Mouse (Mus musculus) CH12.LX (cell line): Measurements from ENCODE around the gene Sec14l3. TPM values are rescaled to one million over a fixed set of nuclear protein-coding genes. Genes with fewer than 3 reads are reported as not detected.
A peak's percentile ranks its signal among the peaks of the same experiment; 100 is the strongest.

Source experiments
- DNase-seq: peaks from one replicate; pipeline ENCODE4 v3.0.0-alpha.2; 2013; ENCODE audit errors: extremely low read depth
- H3K27ac ChIP-seq: 2 replicates; pipeline ENCODE4 v1.5.1; 2012; ENCODE audit warnings: low read depth, mild to moderate bottlenecking, control low read depth, moderate library complexity; ENCODE audit not compliant: insufficient read depth
- H3K27me3 ChIP-seq: replicated peaks from 2 replicates; pipeline ENCODE3; 2012; ENCODE audit warnings: inconsistent platforms
- H3K36me3 ChIP-seq, 2 experiments: replicated peaks in 1 of 2; 2 replicates each; pipeline versions ENCODE3 to v1.6.1; 2012; ENCODE audit warnings: inconsistent platforms in 1 of 2, low read length in 1 of 2, mild to moderate bottlenecking in 1 of 2, mixed read lengths in 1 of 2, moderate library complexity in 1 of 2; ENCODE audit not compliant: control insufficient read depth in 1 of 2, insufficient read depth in 1 of 2
- H3K4me1 ChIP-seq, 2 experiments: 2 replicates each; pipeline ENCODE4 v1.6.1; 2012; ENCODE audit warnings: inconsistent platforms in 1 of 2, moderate library complexity in 1 of 2; ENCODE audit not compliant: insufficient read depth in 2 of 2, control insufficient read depth in 1 of 2
- H3K4me2 ChIP-seq: 2 replicates; pipeline ENCODE4 v1.6.1; 2012; ENCODE audit warnings: low read depth, mild to moderate bottlenecking, control low read depth; ENCODE audit not compliant: poor library complexity, insufficient read depth, severe bottlenecking
- H3K4me3 ChIP-seq, 3 experiments: fragments of 150-350 bp in 1 of 3; sonication (generic) in 1 of 3; replicated peaks in 1 of 3; 2 replicates each; pipeline versions ENCODE3 to v1.5.1; 2011 to 2012; ENCODE audit warnings: low read depth in 2 of 3, low read length in 2 of 3, mild to moderate bottlenecking in 2 of 3, moderate library complexity in 2 of 3, control low read depth in 1 of 3, improper control_type of control experiment in 1 of 3, inconsistent platforms in 1 of 3, mixed read lengths in 1 of 3; ENCODE audit not compliant: poor library complexity in 1 of 3
- H3K79me2 ChIP-seq: replicated peaks from 2 replicates; pipeline ENCODE4 v1.6.1; 2012; ENCODE audit warnings: mild to moderate bottlenecking, moderate library complexity; ENCODE audit not compliant: control insufficient read depth, poor library complexity, insufficient read depth, severe bottlenecking; ENCODE audit errors: extremely low read depth
- H3K9ac ChIP-seq: 2 replicates; pipeline ENCODE4 v1.6.1; 2012; ENCODE audit warnings: low read depth, mild to moderate bottlenecking, control low read depth, moderate library complexity; ENCODE audit not compliant: insufficient read depth
- H3K9me3 ChIP-seq: replicated peaks from 2 replicates; pipeline ENCODE3; 2012; ENCODE audit warnings: low read length, inconsistent platforms, mixed read lengths
- BHLHE40 ChIP-seq: IDR thresholded peaks from 2 replicates; pipeline ENCODE4 v1.6.1; 2011; ENCODE audit warnings: mild to moderate bottlenecking, low read depth, low read length, improper control_type of control experiment
- GABPA ChIP-seq: IDR thresholded peaks from 2 replicates; pipeline ENCODE4 v1.6.1; 2012; ENCODE audit warnings: low read depth, low read length, improper control_type of control experiment, inconsistent platforms; ENCODE audit not compliant: insufficient replicate concordance
- HCFC1 ChIP-seq: IDR thresholded peaks from 2 replicates; pipeline ENCODE4 v1.6.1; 2012; ENCODE audit warnings: low read depth, mild to moderate bottlenecking, inconsistent platforms, low read length, improper control_type of control experiment
- JUN ChIP-seq: IDR thresholded peaks from 2 replicates; pipeline ENCODE4 v1.6.1; 2011; ENCODE audit warnings: low read depth, mild to moderate bottlenecking, low read length, improper control_type of control experiment, moderate library complexity; ENCODE audit not compliant: insufficient read depth
- JUND ChIP-seq: conservative IDR thresholded peaks from 2 replicates; pipeline ENCODE4 v1.6.1; 2011; ENCODE audit warnings: low read depth, low read length, improper control_type of control experiment
- KAT2A ChIP-seq: IDR thresholded peaks from 2 replicates; pipeline ENCODE4 v1.6.1; 2012; ENCODE audit warnings: low read length, improper control_type of control experiment, inconsistent platforms; ENCODE audit not compliant: insufficient replicate concordance
- MAZ ChIP-seq: IDR thresholded peaks from 2 replicates; pipeline ENCODE4 v1.6.1; 2012; ENCODE audit warnings: low read depth, mild to moderate bottlenecking, inconsistent platforms, low read length, improper control_type of control experiment, moderate library complexity
- MXI1 ChIP-seq: IDR thresholded peaks from 2 replicates; pipeline ENCODE4 v1.6.1; 2011; ENCODE audit warnings: mild to moderate bottlenecking, low read depth, low read length, improper control_type of control experiment
- NELFE ChIP-seq: IDR thresholded peaks from 2 replicates; pipeline ENCODE4 v1.6.1; 2011; ENCODE audit warnings: low read depth, low read length, improper control_type of control experiment
- NRF1 ChIP-seq: IDR thresholded peaks from 2 replicates; pipeline ENCODE4 v1.6.1; 2014; ENCODE audit warnings: low read depth, mild to moderate bottlenecking, inconsistent platforms, low read length, improper control_type of control experiment, moderate library complexity
- RCOR1 ChIP-seq: conservative IDR thresholded peaks from 2 replicates; pipeline ENCODE4 v1.6.1; 2012; ENCODE audit warnings: low read depth, mild to moderate bottlenecking, inconsistent platforms, low read length, improper control_type of control experiment
- SIN3A ChIP-seq: IDR thresholded peaks from 2 replicates; pipeline ENCODE4 v1.6.1; 2012; ENCODE audit warnings: low read length, improper control_type of control experiment, inconsistent platforms
- TCF12 ChIP-seq: IDR thresholded peaks from 2 replicates; pipeline ENCODE4 v1.6.1; 2014; ENCODE audit warnings: low read depth, mild to moderate bottlenecking, inconsistent platforms, low read length, improper control_type of control experiment
- USF1 ChIP-seq: IDR thresholded peaks from 2 replicates; pipeline ENCODE4 v1.6.1; 2014; ENCODE audit warnings: low read depth, mild to moderate bottlenecking, inconsistent platforms, low read length, improper control_type of control experiment
- USF2 ChIP-seq: conservative IDR thresholded peaks from 2 replicates; pipeline ENCODE4 v1.6.1; 2011; ENCODE audit warnings: low read depth, low read length, improper control_type of control experiment
- ZC3H11A ChIP-seq: IDR thresholded peaks from 2 replicates; pipeline ENCODE4 v1.6.1; 2012; ENCODE audit warnings: low read depth, mild to moderate bottlenecking, inconsistent platforms, low read length, improper control_type of control experiment
- ZNF384 ChIP-seq: IDR thresholded peaks from 2 replicates; pipeline ENCODE4 v1.6.1; 2012; ENCODE audit warnings: low read depth, low read length, improper control_type of control experiment, inconsistent platforms
- dilution Hi-C: fragments of 300-500 bp; cut with MboI; formaldehyde crosslinking; loops from 2 replicates; pipeline ENCODE4 v1.14.3; 2020; ENCODE audit warnings: low sequenced_read_pairs; ENCODE audit not compliant: extremely low pct_unique_long_range_greater_than_20kb, extremely low pct_ligation_motif_present
- in situ Hi-C: fragments of 300-500 bp; cut with MboI; formaldehyde crosslinking; loops from 3 replicates; pipeline ENCODE4 v1.14.3; 2019; ENCODE audit warnings: low sequenced_read_pairs, low pct_ligation_motif_present, low pct_unique_long_range_greater_than_20kb, mixed read lengths
- polyA plus RNA-seq: library from polyadenylated mRNA; unstranded; fragments of >175 nt; gene quantifications from 2 replicates; pipeline ENCODE4 v1.2.1, GENCODE M21; 2012; ENCODE audit warnings: low read depth; ENCODE audit not compliant: insufficient read length
- total RNA-seq, 2 experiments: library from RNA; depleted of rRNA; stranded (reverse); fragments of 300-350 nt in 1 of 2; fragments of >200 nt in 1 of 2; gene quantifications; 2 replicates each; pipeline ENCODE4 v1.2.3; 2012 to 2014

Gene Sec14l3
- total and polyA plus RNA-seq, 3 experiments: not detected

DNA sequence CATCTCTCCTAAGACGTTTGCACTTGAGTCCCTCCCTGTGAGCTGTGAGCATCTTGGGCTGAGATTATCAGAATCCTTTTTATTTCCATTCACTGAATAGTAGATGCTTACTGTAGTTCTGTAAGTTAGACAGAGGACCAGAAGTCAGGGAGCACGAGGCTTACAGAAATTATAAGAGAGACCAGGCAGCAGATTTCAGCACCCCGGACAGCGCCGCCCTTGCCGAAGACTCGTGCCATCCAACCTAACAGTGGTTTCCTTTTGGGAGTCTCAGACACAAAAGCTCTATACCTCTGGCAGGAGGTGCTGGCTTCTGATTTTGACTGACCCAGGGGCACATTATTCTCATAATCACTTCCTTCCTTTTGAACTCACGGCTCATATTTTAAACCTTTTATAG lies 12.0 kb downstream of the Sec14l3 start:
- no peaks in the 10 kb centered on the region for H3K4me1 ChIP-seq
- no peak overlapping the region for H3K9ac ChIP-seq
- no peak overlapping the region for H3K4me2 ChIP-seq
- TF ChIP-seq ZC3H11A (no peak), MXI1 (peak; percentile 50; the same call in 1 of the 2 replicates)
- DNase-seq: peak; percentile 38
- dilution Hi-C loops (no loop called here), in situ Hi-C loops (loop anchor here (5.0 kb wide), 2 partner anchors 34 to 64 kb away; no protein-coding TSS in a partner anchor)
- H3K79me2 ChIP-seq: no peaks in the 10 kb centered on the region
- H3K36me3 ChIP-seq: no peaks in the 10 kb centered on the region
- peaks cover 7% of the 10 kb centered on the region for H3K9me3 ChIP-seq
- peaks cover 36% of the 10 kb centered on the region for H3K27me3 ChIP-seq
- H3K27ac ChIP-seq: no peak overlapping the region
- H3K4me3 ChIP-seq: no peak overlapping the region

DNA sequence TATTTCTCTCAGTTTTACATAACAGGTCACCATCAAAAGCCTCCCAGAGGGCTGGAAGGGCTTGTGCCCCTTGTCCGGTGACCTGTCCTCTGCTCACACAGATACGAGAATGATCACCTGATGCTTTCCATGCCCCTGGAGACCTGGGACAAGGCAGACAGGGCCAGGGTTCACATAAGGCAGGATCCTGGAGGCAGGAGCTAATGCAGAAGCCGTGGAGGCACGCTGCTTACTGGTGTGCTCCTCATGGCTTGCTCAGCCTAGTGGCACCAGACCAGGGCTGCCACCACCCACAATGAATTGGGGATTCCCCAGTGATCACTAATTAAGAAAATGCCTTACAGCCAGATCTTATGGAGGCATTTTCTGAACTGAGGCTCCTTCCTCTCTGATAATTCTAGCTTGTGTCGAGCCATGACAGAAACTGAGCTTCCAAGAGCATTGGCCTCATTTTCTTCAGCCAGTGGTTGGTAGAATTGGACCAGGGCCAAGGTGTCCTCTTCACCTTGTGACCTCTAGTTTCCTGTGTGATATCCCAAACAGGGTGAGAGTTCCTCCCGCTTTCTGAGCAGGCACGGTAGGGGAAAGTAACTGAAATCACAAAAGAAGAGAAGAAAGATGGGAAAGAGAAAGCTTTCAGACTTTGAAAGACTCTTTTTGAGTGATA lies 13.8 kb downstream of the Sec14l3 start:
- H3K27ac ChIP-seq: no peak overlapping the region
- DNase-seq: no peak
- H3K4me1 ChIP-seq: no peaks in the 10 kb centered on the region
- peaks cover 31% of the 10 kb centered on the region for H3K27me3 ChIP-seq
- dilution Hi-C loops: no loop called here
- H3K79me2 ChIP-seq: no peaks in the 10 kb centered on the region
- in situ Hi-C loops: loop anchor here (5.0 kb wide), 2 partner anchors 36 to 66 kb away; no protein-coding TSS in a partner anchor
- no peak overlapping the region for H3K9ac ChIP-seq
- H3K9me3 ChIP-seq: peaks cover 11% of the 10 kb centered on the region
- H3K36me3 ChIP-seq: no peaks in the 10 kb centered on the region
- no peak overlapping the region for H3K4me3 ChIP-seq
- TF ChIP-seq RCOR1 (no peak), JUN (no peak), KAT2A (no peak), MXI1 (no peak), JUND (no peak), USF1 (no peak), TCF12 (no peak), GABPA (no peak), HCFC1 (no peak), BHLHE40 (no peak), NRF1 (no peak), MAZ (no peak), NELFE (no peak), USF2 (no peak), ZNF384 (no peak), SIN3A (no peak)
- TF ChIP-seq, all 38 proteins: peak for 0
- H3K4me2 ChIP-seq: no peak overlapping the region
